Mouse (Mus musculus) activated CD4-positive, CD25-positive, alpha-beta regulatory T cell, adult 4 months (primary cell): ENCODE results near the gene Cdk5rap3. TPM values are rescaled to one million over a fixed set of nuclear protein-coding genes. Genes with fewer than 3 reads are reported as not detected.

Experiments
- ATAC-seq: one replicate; pipeline ENCODE4 v1.8.0; 2017
- polyA plus RNA-seq, 2 experiments: library from polyadenylated mRNA; unstranded; fragments of 100-300 nt; shearing (Covaris generic); gene quantifications; one replicate each; pipeline ENCODE4 v1.2.1; 2017

Gene Cdk5rap3
- polyA plus RNA-seq, 2 experiments from 2014 or later = 86.7 to 92.1 TPM

- ATAC-seq = no peak
Observed at GRCm38 (mm10) chr11:96857446-96857845, 58.9 kb downstream of the Cdk5rap3 start.

Other genes with a start within 250 kb of the Cdk5rap3 start
- 10 to 100 TPM; 15.4 to 21.8 TPM for gene Snx11, start 138.9 kb downstream of the Cdk5rap3 start, polyA plus RNA-seq
- 10 to 100 TPM; 56.8 to 60.2 TPM for gene Cbx1, start 127.4 kb downstream of the Cdk5rap3 start, polyA plus RNA-seq
- 10 to 100 TPM; 19.7 to 22.1 TPM for gene Nfe2l1, start 86.5 kb downstream of the Cdk5rap3 start, polyA plus RNA-seq
- gene Copz2, start 66.6 kb downstream of the Cdk5rap3 start, polyA plus RNA-seq = not detected
- under 1 TPM in 1 of 2 experiments, not detected in 1; 0.15 TPM for gene Prr15l, start 11.6 kb upstream of the Cdk5rap3 start, polyA plus RNA-seq
- 10 to 100 TPM; 25.6 to 33.4 TPM for gene Pnpo, start 27.5 kb upstream of the Cdk5rap3 start, polyA plus RNA-seq
- gene Sp2, start 66.5 kb upstream of the Cdk5rap3 start, polyA plus RNA-seq = 10 to 100 TPM; 22.5 to 26.6 TPM
- not detected for gene Sp6, start 96.9 kb upstream of the Cdk5rap3 start, polyA plus RNA-seq
- gene Scrn2, start 113.4 kb upstream of the Cdk5rap3 start, polyA plus RNA-seq = 10 to 100 TPM in 1 of 2 experiments, 1 to 10 TPM in 1; 5.4 to 10.6 TPM
- gene Lrrc46, start 124.9 kb upstream of the Cdk5rap3 start, polyA plus RNA-seq = not detected
- gene Mrpl10, start 125.1 kb upstream of the Cdk5rap3 start, polyA plus RNA-seq = 10 to 100 TPM; 56.6 to 58.0 TPM
- 10 to 100 TPM; 21.3 to 25.8 TPM for gene Osbpl7, start 134.1 kb upstream of the Cdk5rap3 start, polyA plus RNA-seq
- 1 to 10 TPM; 4.5 to 5.6 TPM for gene Tbx21, start 198.8 kb upstream of the Cdk5rap3 start, polyA plus RNA-seq
- gene Tbkbp1, start 235.0 kb upstream of the Cdk5rap3 start, polyA plus RNA-seq = under 1 TPM in 1 of 2 experiments, not detected in 1; 0.37 TPM